Mouse (Mus musculus) MEL (cell line): ENCODE results near the gene Cipc. TPM values are rescaled to one million over a fixed set of nuclear protein-coding genes. Genes with fewer than 3 reads are reported as not detected.

Experiments
- DNase-seq: peaks from one replicate; pipeline ENCODE4 v3.0.0; 2011; ENCODE audit warnings: low read depth, low spot score
- H3K27ac ChIP-seq: 2 replicates; pipeline ENCODE4 v1.5.1; 2012; ENCODE audit warnings: low read depth, mild to moderate bottlenecking, control low read depth, low read length, moderate library complexity; ENCODE audit not compliant: control insufficient read depth
- H3K27me3 ChIP-seq, 2 experiments: fragments of 150-350 bp in 1 of 2; sonication (generic) in 1 of 2; 2 replicates each; pipeline ENCODE4 v1.6.1; 2012; ENCODE audit warnings: low read length in 2 of 2, mild to moderate bottlenecking in 2 of 2, improper control_type of control experiment in 1 of 2, moderate library complexity in 1 of 2; ENCODE audit not compliant: insufficient read depth in 2 of 2, control insufficient read depth in 1 of 2
- H3K36me3 ChIP-seq, 2 experiments: 2 replicates each; pipeline ENCODE4 v1.6.1; 2012 to 2014; ENCODE audit warnings: low read length in 2 of 2, improper control_type of control experiment in 1 of 2, inconsistent platforms in 1 of 2, mild to moderate bottlenecking in 1 of 2; ENCODE audit not compliant: insufficient read depth in 2 of 2, control insufficient read depth in 1 of 2
- H3K4me1 ChIP-seq, 2 experiments: fragments of 150-350 bp in 1 of 2; sonication (generic) in 1 of 2; 2 replicates each; pipeline ENCODE4 v1.6.1; 2012; ENCODE audit warnings: low read length in 2 of 2, improper control_type of control experiment in 1 of 2, mild to moderate bottlenecking in 1 of 2; ENCODE audit not compliant: insufficient read depth in 2 of 2, control insufficient read depth in 1 of 2
- H3K4me3 ChIP-seq, 2 experiments: fragments of 150-350 bp in 1 of 2; sonication (generic) in 1 of 2; 2 replicates each; pipeline ENCODE4 v1.5.1; 2012; ENCODE audit warnings: low read depth in 2 of 2, low read length in 2 of 2, mild to moderate bottlenecking in 2 of 2, moderate library complexity in 2 of 2, control low read depth in 1 of 2, improper control_type of control experiment in 1 of 2; ENCODE audit not compliant: control insufficient read depth in 1 of 2, insufficient read depth in 1 of 2
- H3K79me2 ChIP-seq: 2 replicates; pipeline ENCODE4 v1.6.1; 2012; ENCODE audit warnings: mild to moderate bottlenecking, low read length, moderate library complexity; ENCODE audit not compliant: control insufficient read depth, poor library complexity, insufficient read depth
- H3K9ac ChIP-seq: 2 replicates; pipeline ENCODE4 v1.6.1; 2012; ENCODE audit warnings: low read depth, mild to moderate bottlenecking, control low read depth, low read length, moderate library complexity; ENCODE audit not compliant: control insufficient read depth, poor library complexity, severe bottlenecking
- H3K9me3 ChIP-seq: fragments of 150-350 bp; sonication (generic); replicated peaks from 2 replicates; pipeline ENCODE4 v1.6.1; 2012; ENCODE audit warnings: mild to moderate bottlenecking, low read length, improper control_type of control experiment, moderate library complexity; ENCODE audit not compliant: insufficient read depth
- KAT2A ChIP-seq: conservative IDR thresholded peaks from 2 replicates; pipeline ENCODE4 v1.6.1; 2012; ENCODE audit warnings: low read depth, low read length, improper control_type of control experiment, inconsistent platforms
- MYC ChIP-seq: IDR thresholded peaks from 2 replicates; pipeline ENCODE4 v1.6.1; 2011; ENCODE audit warnings: low read depth, mild to moderate bottlenecking, low read length, improper control_type of control experiment, moderate library complexity
- UBTF ChIP-seq: IDR thresholded peaks from 2 replicates; pipeline ENCODE4 v1.6.1; 2012; ENCODE audit warnings: low read depth, mild to moderate bottlenecking, inconsistent platforms, low read length, improper control_type of control experiment, moderate library complexity, borderline replicate concordance; ENCODE audit not compliant: insufficient read depth
- USF1 ChIP-seq: IDR thresholded peaks from 2 replicates; pipeline ENCODE4 v1.6.1; 2014; ENCODE audit warnings: low read depth, mild to moderate bottlenecking, inconsistent platforms, low read length, improper control_type of control experiment, moderate library complexity
- polyA plus RNA-seq, 2 experiments: library from polyadenylated mRNA; stranded (reverse) in 1 of 2; unstranded in 1 of 2; fragments of >175 nt in 1 of 2; fragments of >200 nt in 1 of 2; gene quantifications; 2 replicates each; pipeline versions ENCODE4 v1.2.1 to v1.2.4; 2012; ENCODE audit warnings: low replicate concordance in 2 of 2, low read depth in 1 of 2; ENCODE audit not compliant: insufficient read length in 2 of 2, insufficient read depth in 1 of 2, missing spikeins in 1 of 2
- total RNA-seq: library from RNA; depleted of rRNA; stranded (reverse); fragments of 300-350 nt; gene quantifications from 2 replicates; pipeline ENCODE4 v1.2.3, GENCODE M21; 2012; rRNA removed

Cipc gene
- total and polyA plus RNA-seq, 3 experiments, result 24.8 to 98.1 (median 27.5) TPM

- Histone ChIP-seq H3K27ac (no peak overlapping the region), H3K9me3 (no peaks in the 10 kb centered on the region), H3K4me3 (no peak overlapping the region), H3K27me3 (peaks cover 0 to 2% of the 10 kb centered on the region in 2 experiments; a peak in 2 of 4 replicates), H3K4me1 (peaks cover 0 to 10% of the 10 kb centered on the region in 2 experiments; a peak in 2 of 4 replicates), H3K9ac (no peak overlapping the region), H3K79me2 (no peaks in the 10 kb centered on the region), H3K36me3 (no peaks in the 10 kb centered on the region; a peak in 1 of 4 replicates)
- TF ChIP-seq USF1, result no peak
- no peak for TF ChIP-seq UBTF
- TF ChIP-seq MYC, result no peak
- DNase-seq, result no peak
These were observed 56.8 kb downstream of the Cipc start for GRCm38 (mm10) chr12:87003606-87004005.

- Histone ChIP-seq H3K4me3 (no peak overlapping the region), H3K4me1 (peaks cover 0 to 9% of the 10 kb centered on the region in 2 experiments; a peak in 2 of 4 replicates), H3K9ac (no peak overlapping the region), H3K27me3 (peaks cover 0 to 2% of the 10 kb centered on the region in 2 experiments; a peak in 2 of 4 replicates), H3K9me3 (no peaks in the 10 kb centered on the region), H3K79me2 (no peaks in the 10 kb centered on the region), H3K36me3 (no peaks in the 10 kb centered on the region; a peak in 1 of 4 replicates), H3K27ac (no peak overlapping the region)
- TF ChIP-seq KAT2A (no peak), MYC (no peak), USF1 (no peak)
- DNase-seq, result no peak
These were observed 57.8 kb downstream of the Cipc start for GRCm38 (mm10) chr12:87004596-87004995.

Other genes with a start within 250 kb of the Cipc start
- gene Angel1, start 220.6 kb upstream of the Cipc start, total RNA-seq, result 1.3 TPM in 2 replicates
- gene Angel1, start 220.6 kb upstream of the Cipc start, polyA plus RNA-seq, result 1 to 10 TPM in 1 of 2 experiments, not detected in 1; 5.3 TPM
- gene Lrrc74a, start 212.7 kb upstream of the Cipc start, total RNA-seq, result not detected in 2 replicates
- gene Lrrc74a, start 212.7 kb upstream of the Cipc start, polyA plus RNA-seq, result not detected
- gene Irf2bpl, start 62.2 kb upstream of the Cipc start, total RNA-seq, result 6.9 and 8.2 TPM in 2 replicates
- 1 to 10 TPM in 1 of 2 experiments, not detected in 1; 8.0 TPM for gene Irf2bpl, start 62.2 kb upstream of the Cipc start, polyA plus RNA-seq
- gene Zdhhc22, start 43.4 kb downstream of the Cipc start, total RNA-seq, result not detected in 2 replicates
- under 1 TPM in 1 of 2 experiments, not detected in 1; 0.10 TPM for gene Zdhhc22, start 43.4 kb downstream of the Cipc start, polyA plus RNA-seq
- 0.04 TPM in 1 of 2 replicates, not detected in the other for gene Tmem63c, start 74.3 kb downstream of the Cipc start, total RNA-seq
- not detected for gene Tmem63c, start 74.3 kb downstream of the Cipc start, polyA plus RNA-seq
- gene Ngb, start 155.5 kb downstream of the Cipc start, total RNA-seq, result not detected in 2 replicates
- gene Ngb, start 155.5 kb downstream of the Cipc start, polyA plus RNA-seq, result not detected
- gene Gstz1, start 200.1 kb downstream of the Cipc start, total RNA-seq, result 16.3 and 18.0 TPM in 2 replicates
- gene Gstz1, start 200.1 kb downstream of the Cipc start, polyA plus RNA-seq, result 10 to 100 TPM in 1 of 2 experiments, not detected in 1; 33.3 TPM
- gene Pomt2, start 200.9 kb downstream of the Cipc start, total RNA-seq, result 10.2 and 11.1 TPM in 2 replicates
- 10 to 100 TPM in 1 of 2 experiments, not detected in 1; 12.9 TPM for gene Pomt2, start 200.9 kb downstream of the Cipc start, polyA plus RNA-seq